Mouse (Mus musculus): ENCODE data around the gene Tmem63a. TPM values are rescaled to one million over a fixed set of nuclear protein-coding genes. Genes with fewer than 3 reads are reported as not detected.

The Tmem63a gene
- polyA plus RNA-seq, 1 experiment = 23.4 TPM

- peaks cover 9% of the 10 kb centered on the region for H3K4me1 ChIP-seq (ENCODE audit: control insufficient read depth, insufficient read depth, low read length)
- H3K4me3 ChIP-seq (ENCODE audit: insufficient read depth, low read length) = no peak overlapping the region
- no peak overlapping the region for H3K27ac ChIP-seq (ENCODE audit: insufficient read depth, low read depth, low read length)
Observed at GRCm38 (mm10) chr1:180905876-180906275, 36.3 kb upstream of the Tmem63a start.

DNA sequence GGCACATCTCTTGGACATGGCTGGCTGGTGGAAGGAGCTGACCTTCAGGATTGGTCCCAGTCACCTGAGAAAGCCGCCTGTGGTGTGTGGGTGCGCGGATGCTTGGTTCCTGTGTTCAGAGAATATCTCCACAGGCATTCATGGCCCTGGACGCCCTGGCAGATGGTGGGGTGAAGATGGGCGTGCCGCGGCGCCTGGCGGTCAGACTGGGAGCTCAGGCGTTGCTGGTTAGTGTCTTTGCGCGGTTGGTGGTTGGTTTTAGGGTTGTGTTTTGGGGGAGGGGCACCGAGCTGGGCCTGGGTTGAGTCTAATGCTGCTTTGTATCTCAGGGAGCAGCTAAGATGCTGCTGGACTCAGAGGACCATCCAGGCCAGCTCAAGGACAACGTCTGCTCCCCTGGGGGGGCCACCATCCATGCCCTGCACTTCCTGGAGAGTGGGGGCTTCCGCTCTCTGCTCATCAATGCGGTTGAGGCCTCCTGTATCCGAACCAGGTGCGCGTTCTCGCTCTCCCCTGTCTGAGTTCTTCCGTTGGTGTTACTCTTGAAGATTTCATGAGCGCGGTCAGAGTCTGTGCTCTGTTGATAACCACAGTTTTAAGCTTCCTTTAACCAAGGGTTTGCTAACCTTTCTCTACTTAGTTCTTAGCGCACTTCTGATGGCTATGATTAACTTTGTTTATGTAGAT is 35.5 kb upstream of the Tmem63a start:
- Histone ChIP-seq H3K27ac (ENCODE audit: insufficient read depth, low read depth, low read length) (no peak overlapping the region), H3K4me1 (ENCODE audit: control insufficient read depth, insufficient read depth, low read length) (peaks cover 9% of the 10 kb centered on the region), H3K4me3 (ENCODE audit: insufficient read depth, low read length) (no peak overlapping the region)
- TF ChIP-seq POLR2A (IDR thresholded peaks at IDR 0.05; ENCODE audit: borderline replicate concordance, low read depth, low read length) (no peak), CTCF (IDR thresholded peaks at IDR 0.05; ENCODE audit: low read depth, low read length) (no peak)

More at GRCm38 (mm10) chr1:180905876-180906275, 36.3 kb upstream of the Tmem63a start:
- TF ChIP-seq POLR2A (IDR thresholded peaks at IDR 0.05; ENCODE audit: borderline replicate concordance, low read depth, low read length) (no peak), CTCF (IDR thresholded peaks at IDR 0.05; ENCODE audit: low read depth, low read length) (no peak)

DNA sequence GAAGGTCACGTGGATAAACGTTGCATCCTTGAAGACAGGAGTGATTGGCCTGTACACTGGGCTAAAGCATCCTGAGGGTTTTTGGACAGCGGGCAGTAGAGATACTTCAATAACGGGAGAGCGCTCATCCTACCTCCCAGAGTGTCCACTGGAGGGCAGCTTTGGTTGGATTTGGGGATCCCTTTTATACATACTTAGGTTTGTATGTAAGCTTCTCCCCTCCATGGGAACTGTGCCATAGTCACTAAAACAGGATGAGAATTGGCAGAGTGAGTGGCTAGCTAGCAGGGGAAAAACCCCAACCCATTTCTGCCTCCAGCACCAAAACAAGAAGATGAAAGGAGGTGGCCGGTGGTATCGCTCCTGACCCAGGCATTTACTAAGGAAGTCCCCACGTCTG is 31.0 kb upstream of the Tmem63a start:
- TF ChIP-seq CTCF (IDR thresholded peaks at IDR 0.05; ENCODE audit: low read depth, low read length) = no peak; the same call in 1 of the 2 replicates
- TF ChIP-seq POLR2A (IDR thresholded peaks at IDR 0.05; ENCODE audit: borderline replicate concordance, low read depth, low read length) = no peak
- H3K4me1 ChIP-seq (ENCODE audit: control insufficient read depth, insufficient read depth, low read length) = peaks cover 2% of the 10 kb centered on the region; the same call in 1 of the 2 replicates
- no peak overlapping the region for H3K27ac ChIP-seq (ENCODE audit: insufficient read depth, low read depth, low read length)

DNA sequence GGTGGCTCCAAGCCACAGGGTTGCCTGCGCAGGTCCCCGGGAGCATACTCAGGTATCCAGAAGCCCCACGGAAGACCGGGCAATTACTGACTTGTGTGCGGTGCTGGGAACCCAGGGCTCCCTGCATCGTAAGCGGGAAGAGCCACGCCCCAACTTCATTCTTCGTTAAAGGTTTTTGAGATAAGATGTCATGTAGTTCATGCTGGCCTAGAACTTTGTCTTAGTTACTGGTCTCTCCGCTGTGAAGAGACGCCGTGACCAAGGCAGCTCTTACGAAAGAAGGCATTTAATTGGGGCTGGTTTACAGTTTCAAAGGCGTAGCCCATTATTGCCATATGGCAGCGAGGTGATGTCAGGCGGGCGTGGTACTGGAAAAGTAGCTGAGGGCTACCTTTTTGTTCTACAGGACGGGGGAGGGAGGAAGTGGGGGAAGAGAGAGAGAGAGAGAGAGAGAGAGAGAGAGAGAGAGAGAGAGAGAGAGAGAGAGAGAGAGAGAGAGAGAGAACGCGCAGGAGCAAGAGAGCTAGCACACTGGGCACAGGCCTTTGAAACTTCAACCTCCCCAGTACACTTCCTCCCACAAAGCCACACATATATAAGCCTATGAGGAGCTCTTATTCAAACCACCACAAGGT is 30.4 kb upstream of the Tmem63a start:
- TF ChIP-seq POLR2A (IDR thresholded peaks at IDR 0.05; ENCODE audit: borderline replicate concordance, low read depth, low read length) (no peak), CTCF (IDR thresholded peaks at IDR 0.05; ENCODE audit: low read depth, low read length) (no peak)
- H3K4me1 ChIP-seq (ENCODE audit: control insufficient read depth, insufficient read depth, low read length) = peaks cover 2% of the 10 kb centered on the region; the same call in 1 of the 2 replicates
- H3K27ac ChIP-seq (ENCODE audit: insufficient read depth, low read depth, low read length) = no peak overlapping the region
- no peak overlapping the region for H3K4me3 ChIP-seq (ENCODE audit: insufficient read depth, low read length)

More for the DNA sequence above, 31.0 kb upstream of the Tmem63a start:
- H3K4me3 ChIP-seq (ENCODE audit: insufficient read depth, low read length) = no peak overlapping the region

DNA sequence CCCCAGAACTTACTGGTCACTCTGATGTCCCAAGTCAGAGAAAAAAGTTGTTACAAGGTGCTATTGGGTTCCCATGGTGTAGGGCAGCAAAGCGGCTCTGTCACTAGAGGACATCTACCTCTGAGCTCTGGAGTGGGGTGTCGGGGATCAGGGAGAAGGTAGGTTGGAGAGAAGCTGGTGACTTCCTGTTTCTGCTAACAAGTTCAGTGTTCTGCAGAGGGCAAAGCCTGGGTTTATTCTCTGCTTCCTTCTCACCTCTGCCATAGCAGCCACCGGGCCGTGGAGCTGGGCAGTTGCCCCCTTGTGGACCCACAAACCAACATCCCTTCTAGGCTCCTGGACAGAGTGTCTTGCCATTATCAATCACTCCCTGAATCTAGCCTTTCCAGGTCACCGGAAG is 29.4 kb upstream of the Tmem63a start:
- Histone ChIP-seq H3K4me1 (ENCODE audit: control insufficient read depth, insufficient read depth, low read length) (peaks cover 2% of the 10 kb centered on the region; the same call in 1 of the 2 replicates), H3K4me3 (ENCODE audit: insufficient read depth, low read length) (no peak overlapping the region), H3K27ac (ENCODE audit: insufficient read depth, low read depth, low read length) (no peak overlapping the region)
- TF ChIP-seq CTCF (IDR thresholded peaks at IDR 0.05; ENCODE audit: low read depth, low read length) (no peak), POLR2A (IDR thresholded peaks at IDR 0.05; ENCODE audit: borderline replicate concordance, low read depth, low read length) (no peak)

DNA sequence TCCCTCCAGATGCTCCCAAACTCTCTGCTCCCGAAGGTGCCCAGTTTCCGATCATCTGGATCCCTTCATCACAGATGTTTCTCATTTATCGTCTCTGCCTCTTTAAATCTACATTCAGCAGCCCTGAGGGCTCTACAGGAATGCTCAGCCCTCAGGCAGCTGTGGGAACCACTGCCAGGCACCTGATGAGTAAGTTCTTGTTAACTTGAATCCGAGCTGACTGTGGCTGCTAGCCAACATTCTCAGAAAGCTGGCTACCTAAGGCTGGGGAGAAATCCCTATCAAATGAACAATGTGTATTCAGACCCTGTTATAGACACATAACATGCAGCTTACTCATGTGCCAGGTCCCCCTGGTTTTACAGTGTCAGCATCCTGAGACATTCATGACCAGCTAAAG is 28.3 kb upstream of the Tmem63a start:
- Histone ChIP-seq H3K4me3 (ENCODE audit: insufficient read depth, low read length) (no peak overlapping the region), H3K4me1 (ENCODE audit: control insufficient read depth, insufficient read depth, low read length) (peaks cover 2% of the 10 kb centered on the region; the same call in 1 of the 2 replicates), H3K27ac (ENCODE audit: insufficient read depth, low read depth, low read length) (no peak overlapping the region)
- TF ChIP-seq CTCF (IDR thresholded peaks at IDR 0.05; ENCODE audit: low read depth, low read length) (no peak), POLR2A (IDR thresholded peaks at IDR 0.05; ENCODE audit: borderline replicate concordance, low read depth, low read length) (no peak)

GRCm38 (mm10) chr1:180916425-180916824 is 25.7 kb upstream of the Tmem63a start:
- peaks cover 4% of the 10 kb centered on the region for H3K4me1 ChIP-seq (ENCODE audit: control insufficient read depth, insufficient read depth, low read length)

DNA sequence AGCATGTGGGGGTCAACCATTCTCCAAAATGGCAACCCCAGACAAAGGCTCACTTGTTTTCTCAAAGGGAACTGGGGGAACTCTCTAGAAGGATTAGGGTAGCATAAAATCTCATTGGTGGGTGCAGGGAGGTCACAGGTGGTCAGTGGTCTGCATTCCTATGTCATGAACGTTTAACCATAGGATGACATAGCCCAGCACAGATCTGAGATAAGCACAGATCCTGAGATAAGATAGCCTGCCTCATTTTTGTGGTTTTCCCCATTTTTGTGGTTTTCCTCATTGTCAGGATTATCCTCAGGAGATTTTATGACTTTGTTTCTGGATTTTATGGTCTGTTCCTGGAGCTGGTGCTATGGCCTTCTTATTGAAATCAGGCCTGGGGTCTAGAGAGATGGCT is 25.1 kb upstream of the Tmem63a start:
- Histone ChIP-seq H3K27ac (ENCODE audit: insufficient read depth, low read depth, low read length) (no peak overlapping the region), H3K4me1 (ENCODE audit: control insufficient read depth, insufficient read depth, low read length) (peaks cover 8% of the 10 kb centered on the region), H3K4me3 (ENCODE audit: insufficient read depth, low read length) (no peak overlapping the region)
- TF ChIP-seq CTCF (IDR thresholded peaks at IDR 0.05; ENCODE audit: low read depth, low read length) (no peak), POLR2A (IDR thresholded peaks at IDR 0.05; ENCODE audit: borderline replicate concordance, low read depth, low read length) (no peak)

More at GRCm38 (mm10) chr1:180916425-180916824, 25.7 kb upstream of the Tmem63a start:
- Histone ChIP-seq H3K4me3 (ENCODE audit: insufficient read depth, low read length) (no peak overlapping the region), H3K27ac (ENCODE audit: insufficient read depth, low read depth, low read length) (no peak overlapping the region)
- TF ChIP-seq CTCF (IDR thresholded peaks at IDR 0.05; ENCODE audit: low read depth, low read length) = no peak
- TF ChIP-seq POLR2A (IDR thresholded peaks at IDR 0.05; ENCODE audit: borderline replicate concordance, low read depth, low read length) = no peak

DNA sequence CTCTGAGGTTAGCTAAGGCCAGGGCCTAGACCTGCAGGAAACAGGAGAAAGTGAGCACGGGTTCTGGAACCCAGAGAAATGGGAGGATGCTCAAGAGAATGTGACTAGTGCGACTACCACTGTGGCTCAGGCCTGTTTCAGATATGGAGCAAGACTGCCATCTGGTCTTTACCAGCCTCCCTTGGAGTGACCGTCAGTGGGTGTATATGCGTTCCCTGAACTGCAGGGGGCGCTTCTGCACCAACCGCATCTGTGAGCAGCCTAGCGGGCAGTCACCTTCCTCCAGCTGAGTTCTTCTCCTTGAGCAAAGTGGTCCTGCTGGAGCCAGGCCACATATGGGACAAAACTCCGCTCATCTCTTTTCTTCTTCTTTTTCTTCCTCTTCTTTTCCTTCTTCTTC is 22.5 kb upstream of the Tmem63a start:
- Histone ChIP-seq H3K27ac (ENCODE audit: insufficient read depth, low read depth, low read length) (no peak overlapping the region), H3K4me1 (ENCODE audit: control insufficient read depth, insufficient read depth, low read length) (peaks cover 15% of the 10 kb centered on the region), H3K4me3 (ENCODE audit: insufficient read depth, low read length) (no peak overlapping the region)
- peak; percentile 35; the same call in 1 of the 2 replicates for TF ChIP-seq CTCF (IDR thresholded peaks at IDR 0.05; ENCODE audit: low read depth, low read length)
- TF ChIP-seq POLR2A (IDR thresholded peaks at IDR 0.05; ENCODE audit: borderline replicate concordance, low read depth, low read length) = no peak

Measured in bone marrow macrophage, adult 2 months (primary cell).